Mouse (Mus musculus) hindbrain, postnatal 0 days (tissue): ENCODE data around the gene Nedd4. TPM values are rescaled to one million over a fixed set of nuclear protein-coding genes. Genes with fewer than 3 reads are reported as not detected.

Experiments
- ATAC-seq: fragments of 200-750 bp; cut with Nextera tagmentation; 2 replicates; pipeline ENCODE4 v1.8.0; 2017; ENCODE audit warnings: mild to moderate bottlenecking, moderate TSS enrichment, moderate library complexity
- DNase-seq: peaks from one replicate; pipeline ENCODE4 v3.0.0-alpha.2; 2015; ENCODE audit warnings: low spot score
- H3K27ac ChIP-seq: fragments of 300-500 bp; sonication (generic); 2 replicates; pipeline ENCODE4 v1.5.1; 2014; ENCODE audit warnings: mild to moderate bottlenecking
- H3K27me3 ChIP-seq: fragments of 300-500 bp; sonication (generic); 2 replicates; pipeline ENCODE4 v1.6.1; 2014; ENCODE audit warnings: low read length, mixed read lengths; ENCODE audit not compliant: insufficient read depth
- H3K36me3 ChIP-seq: fragments of 300-500 bp; sonication (generic); 2 replicates; pipeline ENCODE4 v1.6.1; 2014; ENCODE audit warnings: low read length, mixed read lengths; ENCODE audit not compliant: insufficient read depth
- H3K4me1 ChIP-seq: fragments of 300-500 bp; sonication (generic); 2 replicates; pipeline ENCODE4 v1.6.1; 2014; ENCODE audit warnings: antibody characterized with exemption, low read length, mixed read lengths; ENCODE audit not compliant: insufficient read depth
- H3K4me2 ChIP-seq: fragments of 300-500 bp; sonication (generic); 2 replicates; pipeline ENCODE4 v1.6.1; 2014; ENCODE audit warnings: low read depth, mild to moderate bottlenecking, low read length, moderate library complexity, mixed read lengths
- H3K4me3 ChIP-seq: fragments of 300-500 bp; sonication (generic); 2 replicates; pipeline ENCODE4 v1.5.1; 2014; ENCODE audit warnings: low read length
- H3K9ac ChIP-seq: fragments of 300-500 bp; sonication (generic); replicated peaks from 2 replicates; pipeline ENCODE4 v1.6.1; 2014; ENCODE audit warnings: mild to moderate bottlenecking, low read length, moderate library complexity, mixed read lengths
- H3K9me3 ChIP-seq: fragments of 300-500 bp; sonication (generic); 2 replicates; pipeline ENCODE4 v1.6.1; 2016; ENCODE audit warnings: low read length, mixed read lengths
- CTCF ChIP-seq: IDR thresholded peaks from 2 replicates; pipeline ENCODE4 v1.5.1; 2016; ENCODE audit warnings: antibody characterized with exemption, control low read depth, low read depth
- whole genome bisulfite sequencing: fragments of 180-500 bp; shearing (Covaris S2); extraction: QIAGEN DNeasy Blood & Tissue Kit; methylation state at CpG from one replicate; pipeline ENCODE4 v1.1.7; 2014; 5-methylcytosine and 5-hydroxymethylcytosine counted together
- polyA plus RNA-seq: library from polyadenylated mRNA; unstranded; fragments of >200 nt; fragmentation: Nextera tagmentation; extraction: Ambion mirVana; gene quantifications from 2 replicates; pipeline ENCODE4 v1.2.1, GENCODE M21; 2015
- total RNA-seq: library from RNA; depleted of rRNA; stranded (reverse); fragments of >200 nt; gene quantifications from 2 replicates; pipeline ENCODE4 v1.2.3, GENCODE M21; 2014

Nedd4 gene
- total and polyA plus RNA-seq, 2 experiments from 2014 or later: 356 to 393 TPM

DNA sequence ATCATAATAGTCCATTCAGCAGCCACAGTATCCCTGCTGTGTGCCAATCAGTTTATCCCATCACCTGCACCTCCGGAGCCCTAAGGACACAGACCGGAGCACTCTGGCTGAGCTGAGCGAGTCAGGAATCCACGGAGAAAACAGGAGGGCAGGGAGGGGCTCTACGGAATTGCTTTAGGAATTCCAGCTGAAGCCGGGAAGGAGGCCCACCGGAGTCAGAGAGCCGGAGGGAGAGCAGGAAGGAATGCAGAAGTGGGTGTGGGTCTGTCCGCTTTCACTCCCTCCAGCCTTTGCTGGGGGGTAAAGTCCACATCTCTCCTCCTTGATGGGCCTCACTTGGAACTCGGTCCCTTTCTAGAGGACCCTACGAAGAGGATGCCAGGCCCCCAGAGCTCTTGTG lies 116.9 kb downstream of the Nedd4 start:
- DNase-seq: no peak
- Histone ChIP-seq H3K4me1 (no peaks in the 10 kb centered on the region), H3K27ac (no peak overlapping the region), H3K27me3 (no peaks in the 10 kb centered on the region), H3K36me3 (no peaks in the 10 kb centered on the region), H3K9ac (no peak overlapping the region), H3K4me3 (no peak overlapping the region), H3K4me2 (no peak overlapping the region), H3K9me3 (no peaks in the 10 kb centered on the region)
- TF ChIP-seq CTCF: no peak
- WGBS: 65% methylated on average over 11 of the region's 11 CpGs
- no peak for ATAC-seq

DNA sequence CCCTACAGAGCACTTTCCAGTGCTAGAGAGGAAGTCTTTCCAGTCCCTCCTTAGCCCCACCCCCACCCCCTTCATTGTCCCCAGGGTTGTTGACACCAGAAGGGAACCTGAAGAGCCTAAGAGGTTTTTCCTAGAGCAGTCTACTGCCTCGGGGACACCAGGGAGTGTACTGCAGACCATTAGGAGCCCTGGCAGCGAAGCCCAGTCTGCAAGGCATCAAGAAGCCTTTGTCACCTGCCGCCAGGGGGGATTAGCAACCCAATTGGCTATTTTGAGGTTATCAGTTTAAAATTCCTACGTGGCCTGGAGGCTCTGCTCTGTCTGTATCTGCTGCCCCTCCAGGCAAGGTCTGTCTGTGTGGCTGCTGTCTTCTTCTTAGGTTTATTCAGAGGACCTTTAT lies 117.6 kb downstream of the Nedd4 start:
- Histone ChIP-seq H3K27ac (no peak overlapping the region), H3K36me3 (no peaks in the 10 kb centered on the region), H3K9me3 (no peaks in the 10 kb centered on the region), H3K27me3 (no peaks in the 10 kb centered on the region), H3K9ac (no peak overlapping the region), H3K4me2 (no peak overlapping the region), H3K4me3 (no peak overlapping the region), H3K4me1 (no peaks in the 10 kb centered on the region)
- DNase-seq (no peak), ATAC-seq (no peak)
- TF ChIP-seq CTCF: 0 out of 2 replicates have a peak, but pooled peaks have one; percentile 1
- 22% methylated on average over 4 of the region's 4 CpGs for WGBS

- 27% methylated on average over 5 of the region's 5 CpGs for WGBS
- TF ChIP-seq CTCF: no peak
- Histone ChIP-seq H3K4me2 (no peak overlapping the region), H3K27me3 (no peaks in the 10 kb centered on the region), H3K4me3 (no peak overlapping the region), H3K4me1 (no peaks in the 10 kb centered on the region), H3K36me3 (no peaks in the 10 kb centered on the region), H3K9ac (no peak overlapping the region), H3K9me3 (no peaks in the 10 kb centered on the region), H3K27ac (no peak overlapping the region)
- ATAC-seq (no peak), DNase-seq (no peak)
Observed at GRCm38 (mm10) chr9:72780694-72781093, 118.5 kb downstream of the Nedd4 start.

GRCm38 (mm10) chr9:72781466-72781865 lies 119.3 kb downstream of the Nedd4 start:
- Histone ChIP-seq H3K27me3 (no peaks in the 10 kb centered on the region), H3K9me3 (no peaks in the 10 kb centered on the region), H3K4me2 (no peak overlapping the region), H3K27ac (no peak overlapping the region), H3K36me3 (no peaks in the 10 kb centered on the region), H3K4me3 (no peak overlapping the region), H3K4me1 (no peaks in the 10 kb centered on the region), H3K9ac (no peak overlapping the region)
- no peak for TF ChIP-seq CTCF
- ATAC-seq: no peak
- DNase-seq: no peak
- 52% methylated on average over 4 of the region's 4 CpGs for WGBS

DNA sequence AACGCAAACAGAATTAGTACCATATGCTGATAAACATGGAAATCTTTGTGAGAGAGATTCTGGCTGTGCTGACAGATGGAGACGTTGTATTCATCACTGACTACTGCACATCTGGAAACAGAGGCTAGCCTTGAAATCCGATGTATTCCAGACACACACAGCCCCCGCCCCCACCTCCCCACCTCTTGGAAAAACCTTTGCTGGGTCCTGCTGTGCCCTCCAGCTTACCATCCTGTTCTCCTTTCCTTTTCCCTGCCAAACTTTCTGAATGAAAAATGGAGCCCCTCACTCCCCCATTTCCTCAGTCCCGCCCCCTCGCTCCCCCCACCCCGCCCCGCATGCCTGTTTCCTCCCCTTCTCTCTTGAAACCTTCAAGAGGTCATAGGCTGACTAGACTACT lies 120.0 kb downstream of the Nedd4 start:
- DNase-seq (no peak), ATAC-seq (no peak)
- WGBS: 46% methylated on average over 8 of the region's 8 CpGs
- H3K4me3 ChIP-seq: no peak overlapping the region
- no peak overlapping the region for H3K9ac ChIP-seq
- no peaks in the 10 kb centered on the region for H3K9me3 ChIP-seq
- no peaks in the 10 kb centered on the region for H3K4me1 ChIP-seq
- no peak overlapping the region for H3K27ac ChIP-seq
- H3K36me3 ChIP-seq: no peaks in the 10 kb centered on the region
- H3K4me2 ChIP-seq: no peak overlapping the region
- H3K27me3 ChIP-seq: no peaks in the 10 kb centered on the region
- TF ChIP-seq CTCF: no peak

GRCm38 (mm10) chr9:72787732-72788131 lies 125.6 kb downstream of the Nedd4 start:
- no peaks in the 10 kb centered on the region for H3K9me3 ChIP-seq
- DNase-seq (no peak), ATAC-seq (no peak)
- no peak overlapping the region for H3K27ac ChIP-seq
- H3K4me2 ChIP-seq: no peak overlapping the region
- TF ChIP-seq CTCF: no peak
- no peaks in the 10 kb centered on the region for H3K4me1 ChIP-seq
- no peaks in the 10 kb centered on the region for H3K27me3 ChIP-seq
- H3K4me3 ChIP-seq: no peak overlapping the region
- 97% methylated on average over 1 of the region's 1 CpGs for WGBS
- H3K36me3 ChIP-seq: no peaks in the 10 kb centered on the region
- H3K9ac ChIP-seq: no peak overlapping the region

DNA sequence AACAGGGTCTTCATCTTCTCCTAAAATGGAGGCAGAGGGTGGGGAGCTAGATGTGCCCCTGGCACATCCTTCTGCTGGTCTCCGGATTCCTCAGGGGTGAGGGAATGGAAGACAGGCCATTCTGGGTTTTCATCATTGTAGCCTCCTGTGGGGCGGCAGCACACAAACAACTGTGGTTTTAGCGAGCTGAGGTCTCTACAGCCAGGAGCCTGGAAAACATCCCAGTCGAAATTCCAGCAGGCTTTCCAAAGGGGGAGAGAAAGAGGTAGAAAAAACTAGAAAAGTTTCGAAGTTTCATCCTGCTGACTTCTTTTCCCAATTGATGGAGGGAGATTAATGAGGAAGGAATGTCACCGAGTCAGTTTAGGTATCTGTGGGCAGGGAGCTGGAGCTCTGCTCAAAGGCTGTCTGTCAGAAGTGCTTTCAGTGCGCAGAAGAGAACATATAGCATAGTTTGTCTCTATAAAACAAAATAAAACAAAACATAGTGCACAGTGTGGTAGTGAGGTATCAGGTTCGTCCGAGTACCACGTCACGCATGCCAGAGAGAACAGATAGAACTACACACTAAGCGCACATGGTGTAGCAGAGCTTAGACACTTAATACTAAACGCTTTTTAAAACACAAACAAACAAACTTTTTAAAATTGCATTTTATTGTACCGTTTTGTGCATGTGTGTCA lies 128.5 kb downstream of the Nedd4 start:
- Histone ChIP-seq H3K9me3 (no peaks in the 10 kb centered on the region), H3K4me2 (no peak overlapping the region), H3K4me1 (no peaks in the 10 kb centered on the region), H3K4me3 (no peak overlapping the region), H3K27me3 (no peaks in the 10 kb centered on the region), H3K9ac (no peak overlapping the region), H3K27ac (no peak overlapping the region), H3K36me3 (no peaks in the 10 kb centered on the region)
- WGBS: 52% methylated on average over 14 of the region's 14 CpGs
- no peak for DNase-seq
- TF ChIP-seq CTCF: no peak
- ATAC-seq: no peak
